Mouse (Mus musculus) CD4-positive, CD25-positive, alpha-beta regulatory T cell, adult 4 months (primary cell): Measurements from ENCODE around the gene Tcl1b3. TPM values are rescaled to one million over a fixed set of nuclear protein-coding genes. Genes with fewer than 3 reads are reported as not detected.
"Not testable (repeated sequence)": the region's sequence is repeated elsewhere in the genome, so short reads cannot be mapped to it uniquely, and the experiment has no call there.

Experiments
- ATAC-seq: one replicate; pipeline ENCODE4 v1.8.0; 2017
- polyA plus RNA-seq, 2 experiments: library from polyadenylated mRNA; unstranded; fragments of 100-300 nt; shearing (Covaris generic); gene quantifications; one replicate each; pipeline ENCODE4 v1.2.1; 2017

Tcl1b3 gene
- polyA plus RNA-seq: not detected

- ATAC-seq: not testable (repeated sequence)
These were observed at the start of gene Tcl1b3 for GRCm38 (mm10) chr12:105190743-105191142. TSS of gene Tcl1b3 (plus strand) at chr12:105191043.

GRCm38 (mm10) chr12:105143096-105143495, 47.7 kb upstream of the Tcl1b3 start:
- no peak for ATAC-seq

GRCm38 (mm10) chr12:105144928-105145327, 45.9 kb upstream of the Tcl1b3 start:
- not testable (repeated sequence) for ATAC-seq

- ATAC-seq: no peak
These were observed 45.1 kb upstream of the Tcl1b3 start, which contains the start of gene Tcl1b2 for GRCm38 (mm10) chr12:105145714-105146113. TSS of gene Tcl1b2 (plus strand) at chr12:105146014.

- not testable (repeated sequence) for ATAC-seq
These were observed 35.6 kb upstream of the Tcl1b3 start for GRCm38 (mm10) chr12:105155286-105155685.

GRCm38 (mm10) chr12:105158842-105159241, 32.0 kb upstream of the Tcl1b3 start:
- ATAC-seq: no peak

GRCm38 (mm10) chr12:105159390-105159789, 31.5 kb upstream of the Tcl1b3 start, which contains the start of gene Tcl1b1:
TSS of gene Tcl1b1 (plus strand) at chr12:105159690.
- ATAC-seq: no peak

- no peak for ATAC-seq
These were observed 24.1 kb upstream of the Tcl1b3 start for GRCm38 (mm10) chr12:105166734-105167133.

- no peak for ATAC-seq
These were observed 17.5 kb upstream of the Tcl1b3 start for GRCm38 (mm10) chr12:105173366-105173765.

- ATAC-seq: not testable (repeated sequence)
These were observed 16.5 kb upstream of the Tcl1b3 start for GRCm38 (mm10) chr12:105174318-105174717.

GRCm38 (mm10) chr12:105176044-105176443, 14.8 kb upstream of the Tcl1b3 start, which contains the start of gene Tcl1b5:
TSS of gene Tcl1b5 (plus strand) at chr12:105176344.
- not testable (repeated sequence) for ATAC-seq

GRCm38 (mm10) chr12:105181040-105181644, 9.7 kb upstream of the Tcl1b3 start:
- ATAC-seq: not testable (repeated sequence)

GRCm38 (mm10) chr12:105188980-105189379, 1.9 kb upstream of the Tcl1b3 start:
- ATAC-seq: not testable (repeated sequence)

- not testable (repeated sequence) for ATAC-seq
These were observed 9.0 kb downstream of the Tcl1b3 start for GRCm38 (mm10) chr12:105199684-105200497.

- ATAC-seq: not testable (repeated sequence)
These were observed 10.8 kb downstream of the Tcl1b3 start, which contains the start of gene Tcl1b4 for GRCm38 (mm10) chr12:105201657-105202056. TSS of gene Tcl1b4 (plus strand) at chr12:105201957.

- no peak for ATAC-seq
These were observed 16.2 kb downstream of the Tcl1b3 start for GRCm38 (mm10) chr12:105207071-105207470.

- ATAC-seq: no peak
These were observed 17.6 kb downstream of the Tcl1b3 start for GRCm38 (mm10) chr12:105208441-105208840.

GRCm38 (mm10) chr12:105209231-105209630, 18.4 kb downstream of the Tcl1b3 start:
- ATAC-seq: no peak

GRCm38 (mm10) chr12:105217101-105217760, 26.4 kb downstream of the Tcl1b3 start:
- no peak for ATAC-seq

GRCm38 (mm10) chr12:105222601-105223319, 31.9 kb downstream of the Tcl1b3 start, which contains the start of gene Tcl1:
TSS of gene Tcl1 (minus strand) at chr12:105222793.
- ATAC-seq: no peak

- ATAC-seq: no peak
These were observed 33.9 kb downstream of the Tcl1b3 start for GRCm38 (mm10) chr12:105224621-105225320.
